Mouse (Mus musculus) embryo, embryonic 11.5 days (tissue): ENCODE measurements at regions not wholly inside any gene's neighbourhood (a gene's known extent, or its start where the extent isn't known, plus 50 kb on each side); places are given as distances from the start of the nearest gene placed in this dataset.

Experiments
- DNase-seq: peaks from one replicate; pipeline ENCODE4 v3.0.0-alpha.2; 2012; ENCODE audit warnings: low read depth, low spot score

GRCm38 (mm10) chr13:19883896-19884658, 60.0 kb upstream of the Gpr141 start:
- DNase-seq, result no peak

GRCm38 (mm10) chr13:19882889-19883288, 58.8 kb upstream of the Gpr141 start:
- no peak for DNase-seq

GRCm38 (mm10) chr13:19881772-19882171, 57.7 kb upstream of the Gpr141 start:
- DNase-seq, result no peak

GRCm38 (mm10) chr13:19874621-19875249, 50.7 kb upstream of the Gpr141 start:
- no peak for DNase-seq
